Mouse (Mus musculus) bone marrow, adult 2 months (tissue): Measurements from ENCODE around the gene Hoxa3. TPM values are rescaled to one million over a fixed set of nuclear protein-coding genes. Genes with fewer than 3 reads are reported as not detected.

Experiments
- H3K27ac ChIP-seq: fragments of 200-500 bp; 2 replicates; pipeline ENCODE4 v1.5.1; 2012; ENCODE audit warnings: low read depth, mild to moderate bottlenecking, control low read depth, inconsistent platforms, low read length; ENCODE audit not compliant: control insufficient read depth, poor library complexity, insufficient read depth
- H3K4me1 ChIP-seq: fragments of 200-500 bp; 2 replicates; pipeline ENCODE4 v1.6.1; 2011; ENCODE audit warnings: low read length; ENCODE audit not compliant: control insufficient read depth, insufficient read depth
- H3K4me3 ChIP-seq: fragments of 200-500 bp; replicated peaks from 2 replicates; pipeline ENCODE3; 2011; ENCODE audit warnings: mild to moderate bottlenecking, low read depth, low read length, control low read depth; ENCODE audit not compliant: control insufficient read depth
- CTCF ChIP-seq: fragments of 200-500 bp; IDR thresholded peaks from 2 replicates; pipeline ENCODE4 v1.5.1; 2011; ENCODE audit warnings: low read length, control low read depth; ENCODE audit not compliant: control insufficient read depth, insufficient read depth
- POLR2A ChIP-seq: fragments of 200-500 bp; IDR thresholded peaks from 2 replicates; pipeline ENCODE4 v1.6.1; 2011; ENCODE audit warnings: low read depth, mild to moderate bottlenecking, control low read depth, low read length, borderline replicate concordance; ENCODE audit not compliant: control insufficient read depth
- WGBS: fragments of 180-500 bp; shearing (Covaris S2); methylation state at CpG from one replicate; pipeline ENCODE4 v1.1.7; 2018; 5-methylcytosine and 5-hydroxymethylcytosine counted together
- polyA plus RNA-seq: library from polyadenylated mRNA; stranded (reverse); fragments of >200 nt; gene quantifications from 2 replicates; pipeline ENCODE4 v1.2.4, GENCODE M21; 2011; ENCODE audit warnings: low replicate concordance; ENCODE audit not compliant: missing spikeins, insufficient read depth, insufficient read length

Hoxa3 gene
- polyA plus RNA-seq, 1 experiment = 2.4 TPM

- H3K4me3 ChIP-seq = no peak overlapping the region
- H3K27ac ChIP-seq = no peak overlapping the region
- H3K4me1 ChIP-seq = no peaks in the 10 kb centered on the region
- TF ChIP-seq CTCF = no peak
- TF ChIP-seq POLR2A = no peak
- WGBS = 78% methylated on average over 10 of the region's 10 CpGs
These were observed 24.4 kb upstream of the Hoxa3 start for GRCm38 (mm10) chr6:52237346-52238154.

- Histone ChIP-seq H3K4me1 (no peaks in the 10 kb centered on the region), H3K27ac (no peak overlapping the region), H3K4me3 (no peak overlapping the region)
- WGBS = 84% methylated on average over 3 of the region's 3 CpGs
- TF ChIP-seq POLR2A (no peak), CTCF (no peak)
These were observed 23.7 kb upstream of the Hoxa3 start for GRCm38 (mm10) chr6:52236806-52237205.

- 72% methylated on average over 6 of the region's 6 CpGs for WGBS
These were observed 22.7 kb upstream of the Hoxa3 start for GRCm38 (mm10) chr6:52235866-52236265.

GRCm38 (mm10) chr6:52235267-52235666, 22.1 kb upstream of the Hoxa3 start:
- no peak for TF ChIP-seq POLR2A
- WGBS = 80% methylated on average over 9 of the region's 9 CpGs
- H3K4me1 ChIP-seq = no peaks in the 10 kb centered on the region
- no peak overlapping the region for H3K4me3 ChIP-seq
- no peak overlapping the region for H3K27ac ChIP-seq

More at GRCm38 (mm10) chr6:52235866-52236265, 22.7 kb upstream of the Hoxa3 start:
- Histone ChIP-seq H3K27ac (no peak overlapping the region), H3K4me1 (no peaks in the 10 kb centered on the region), H3K4me3 (no peak overlapping the region)
- TF ChIP-seq POLR2A (no peak), CTCF (no peak)

GRCm38 (mm10) chr6:52234428-52235140, 21.4 kb upstream of the Hoxa3 start:
- no peak overlapping the region for H3K4me3 ChIP-seq
- no peak for TF ChIP-seq POLR2A
- TF ChIP-seq CTCF = no peak
- WGBS = 2% methylated on average over 67 of the region's 68 CpGs

GRCm38 (mm10) chr6:52233546-52234427, 20.7 kb upstream of the Hoxa3 start:
- TF ChIP-seq CTCF (no peak), POLR2A (no peak)
- Histone ChIP-seq H3K4me3 (peak overlapping the region; percentile 9), H3K4me1 (no peaks in the 10 kb centered on the region), H3K27ac (peak overlapping the region; percentile 48; the same call in 1 of the 2 replicates)
- 2% methylated on average over 70 of the region's 70 CpGs for WGBS

More at GRCm38 (mm10) chr6:52234428-52235140, 21.4 kb upstream of the Hoxa3 start:
- no peaks in the 10 kb centered on the region for H3K4me1 ChIP-seq
- peak overlapping the region; percentile 48; the same call in 1 of the 2 replicates for H3K27ac ChIP-seq

- no peak overlapping the region for H3K27ac ChIP-seq
- 8% methylated on average over 23 of the region's 23 CpGs for WGBS
- no peaks in the 10 kb centered on the region for H3K4me1 ChIP-seq
- H3K4me3 ChIP-seq = no peak overlapping the region
- TF ChIP-seq CTCF (no peak), POLR2A (no peak)
These were observed 19.9 kb upstream of the Hoxa3 start for GRCm38 (mm10) chr6:52232984-52233545.
